Mouse (Mus musculus) C2C12 (cell line): ENCODE results near the gene Gnb3. TPM values are rescaled to one million over a fixed set of nuclear protein-coding genes. Genes with fewer than 3 reads are reported as not detected.

ENCODE experiments used
- H3K27me3 ChIP-seq: one replicate; pipeline ENCODE4 v1.6.1; 2011; ENCODE audit not compliant: control insufficient read depth, insufficient read depth, insufficient read length
- H3K36me3 ChIP-seq: one replicate; pipeline ENCODE4 v1.6.1; 2011; ENCODE audit not compliant: control insufficient read depth, insufficient read depth
- H3K4me3 ChIP-seq: one replicate; pipeline ENCODE4 v1.5.1; 2011; ENCODE audit warnings: mild to moderate bottlenecking, control low read depth; ENCODE audit not compliant: poor library complexity, insufficient read depth, severe bottlenecking
- H3K79me2 ChIP-seq: one replicate; pipeline ENCODE4 v1.6.1; 2011; ENCODE audit not compliant: control insufficient read depth, insufficient read depth
- H3K79me3 ChIP-seq: one replicate; pipeline ENCODE4 v1.6.1; 2011; ENCODE audit warnings: low read depth, control low read depth
- H3ac ChIP-seq: one replicate; pipeline ENCODE3; 2011; ENCODE audit warnings: low read depth; ENCODE audit not compliant: control insufficient read depth, insufficient read length
- CEBPB ChIP-seq: IDR thresholded peaks from one replicate; pipeline ENCODE4 v1.6.1; 2011; ENCODE audit warnings: low read depth, mild to moderate bottlenecking, control low read depth, moderate library complexity
- CTCF ChIP-seq: IDR thresholded peaks from one replicate; pipeline ENCODE4 v1.5.1; 2011; ENCODE audit not compliant: control insufficient read depth, insufficient read depth, insufficient read length
- FOSL1 ChIP-seq: IDR thresholded peaks from one replicate; pipeline ENCODE4 v1.8.0; 2011; ENCODE audit warnings: mild to moderate bottlenecking, low read length; ENCODE audit not compliant: poor library complexity, insufficient read depth, severe bottlenecking
- MAX ChIP-seq: IDR thresholded peaks from one replicate; pipeline ENCODE4 v1.6.1; 2011; ENCODE audit warnings: mild to moderate bottlenecking, control low read depth
- MYOD1 ChIP-seq: IDR thresholded peaks from one replicate; pipeline ENCODE4 v1.6.1; 2011; ENCODE audit warnings: low read depth; ENCODE audit not compliant: control insufficient read depth, insufficient read length
- MYOG ChIP-seq: IDR thresholded peaks from one replicate; pipeline ENCODE4 v1.6.1; 2011; ENCODE audit not compliant: control insufficient read depth, insufficient read length; ENCODE audit errors: extremely low read depth
- USF1 ChIP-seq: IDR thresholded peaks from one replicate; pipeline ENCODE4 v1.6.1; 2011; ENCODE audit warnings: low read depth, mild to moderate bottlenecking, control low read depth, moderate library complexity
- polyA plus RNA-seq: library from polyadenylated mRNA; unstranded; fragments of >200 nt; fragmentation: generic; extraction: Trizol; gene quantifications from one replicate; pipeline ENCODE4 v1.2.1, GENCODE M21; 2012; ENCODE audit warnings: missing spikeins

Gene Gnb3
- polyA plus RNA-seq, 1 experiment = not detected

- peak; percentile 40 for TF ChIP-seq MAX
- TF ChIP-seq CTCF = no peak
- no peak for TF ChIP-seq MYOG
- no peak for TF ChIP-seq FOSL1
- no peak for TF ChIP-seq USF1
- TF ChIP-seq MYOD1 = peak; percentile 48
- peak within 1 kb of the TSS; percentile 49 for H3K4me3 ChIP-seq
- peaks cover 33% of the 10 kb centered on the region for H3K79me2 ChIP-seq
- H3ac ChIP-seq = peak within 1 kb of the TSS; percentile 66
- H3K79me3 ChIP-seq = peaks cover 29% of the 10 kb centered on the region
- H3K36me3 ChIP-seq = peaks cover 32% of the 10 kb centered on the region
- H3K27me3 ChIP-seq = no peaks in the 10 kb centered on the region
Measured at GRCm38 (mm10) chr6:124808358-124809012, 31.6 kb downstream of the Gnb3 start, which contains the start of gene Spsb2. Spsb2 (plus strand) TSS chr6:124808661.

GRCm38 (mm10) chr6:124807986-124808357 is 32.1 kb downstream of the Gnb3 start:
- Histone ChIP-seq H3K36me3 (peaks cover 32% of the 10 kb centered on the region), H3K27me3 (no peaks in the 10 kb centered on the region), H3K79me3 (peaks cover 23% of the 10 kb centered on the region), H3ac (no peak overlapping the region), H3K79me2 (peaks cover 28% of the 10 kb centered on the region), H3K4me3 (no peak overlapping the region)
- TF ChIP-seq CTCF (no peak), MYOD1 (no peak), USF1 (no peak), MYOG (no peak), FOSL1 (no peak), MAX (no peak), CEBPB (no peak)

- peaks cover 27% of the 10 kb centered on the region for H3K36me3 ChIP-seq
- H3K4me3 ChIP-seq = no peak overlapping the region
- no peak overlapping the region for H3ac ChIP-seq
- TF ChIP-seq MYOG (no peak), MAX (no peak), FOSL1 (no peak)
- H3K79me3 ChIP-seq = peaks cover 17% of the 10 kb centered on the region
- H3K27me3 ChIP-seq = no peaks in the 10 kb centered on the region
- H3K79me2 ChIP-seq = peaks cover 22% of the 10 kb centered on the region
Measured at GRCm38 (mm10) chr6:124807366-124807765, 32.7 kb downstream of the Gnb3 start.

- peaks cover 14% of the 10 kb centered on the region for H3K79me2 ChIP-seq
- no peak overlapping the region for H3ac ChIP-seq
- no peaks in the 10 kb centered on the region for H3K27me3 ChIP-seq
- H3K4me3 ChIP-seq = no peak overlapping the region
- TF ChIP-seq FOSL1 (no peak), CEBPB (no peak), MYOD1 (no peak), MYOG (no peak), CTCF (no peak), USF1 (no peak), MAX (no peak)
- peaks cover 10% of the 10 kb centered on the region for H3K79me3 ChIP-seq
- H3K36me3 ChIP-seq = peaks cover 20% of the 10 kb centered on the region
Measured at GRCm38 (mm10) chr6:124806446-124807140, 33.5 kb downstream of the Gnb3 start.

GRCm38 (mm10) chr6:124805341-124806321 is 34.4 kb downstream of the Gnb3 start:
- peaks cover 10% of the 10 kb centered on the region for H3K36me3 ChIP-seq
- peak overlapping the region; percentile 22 for H3K4me3 ChIP-seq
- peaks cover 9% of the 10 kb centered on the region for H3K79me2 ChIP-seq
- no peaks in the 10 kb centered on the region for H3K27me3 ChIP-seq
- peaks cover 6% of the 10 kb centered on the region for H3K79me3 ChIP-seq
- H3ac ChIP-seq = peak overlapping the region; percentile 46
- TF ChIP-seq CEBPB = peak; percentile 32
- no peak for TF ChIP-seq MYOD1
- peak; percentile 40 for TF ChIP-seq MAX
- peak; percentile 10 for TF ChIP-seq FOSL1
